Mouse (Mus musculus) cerebellum, adult 2 months (tissue): ENCODE data around the gene Fam43b.

Experiments used
- CTCF ChIP-seq: fragments of 200-500 bp; IDR thresholded peaks from 2 replicates; pipeline ENCODE4 v1.5.1; 2011; ENCODE audit warnings: low read depth, mild to moderate bottlenecking, control low read depth, low read length, moderate library complexity, borderline replicate concordance; ENCODE audit not compliant: insufficient read depth
- POLR2A ChIP-seq: fragments of 200-500 bp; IDR thresholded peaks from 2 replicates; pipeline ENCODE4 v1.6.1; 2011; ENCODE audit warnings: low read length, control low read depth, borderline replicate concordance; ENCODE audit not compliant: insufficient read depth

DNA sequence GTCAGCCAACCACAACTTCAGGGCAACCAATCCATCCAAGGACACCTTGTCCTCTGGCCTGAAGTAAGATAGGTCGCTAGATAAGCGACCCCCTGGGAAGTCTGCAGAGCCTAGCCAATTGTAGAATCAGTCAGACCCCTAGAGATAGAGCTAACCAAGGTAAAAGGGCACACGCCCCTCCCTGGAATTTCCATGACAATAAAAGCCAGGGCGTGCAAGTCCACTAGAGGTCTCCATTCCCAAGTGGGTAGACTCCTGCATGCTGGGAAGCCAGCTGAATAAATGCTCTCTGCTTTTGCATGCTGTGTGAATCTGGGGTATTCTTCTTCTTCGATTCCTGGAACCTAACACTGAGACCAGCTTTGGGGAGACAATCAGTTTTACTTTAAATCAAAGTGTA lies 20.1 kb upstream of the Fam43b start:
- TF ChIP-seq POLR2A (no peak), CTCF (no peak)
